In the genomic region with DNA sequence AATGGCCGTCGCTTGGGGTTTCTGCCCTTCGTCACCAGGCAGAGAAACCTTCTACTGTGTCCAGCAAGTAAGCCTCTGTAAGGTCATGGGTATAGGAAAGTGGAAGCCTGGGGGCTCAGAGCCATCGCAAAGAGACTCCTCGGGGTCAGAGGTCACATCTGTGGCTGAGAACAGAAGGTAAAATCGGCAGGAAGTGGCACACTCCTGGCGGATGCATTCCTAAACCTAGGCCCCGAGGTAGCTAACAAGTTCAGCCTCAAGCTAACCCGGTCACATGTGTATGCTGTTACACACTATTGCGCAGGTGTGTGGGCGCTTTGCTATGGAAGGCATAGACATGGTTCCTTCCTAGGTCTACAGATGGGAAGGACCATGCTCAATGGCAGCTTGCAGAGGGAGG, we compare ENCODE assay signal across 18 mouse cellular contexts.
DNase-seq lines count a peak whose midpoint lies in the region; ATAC-seq lines count a peak whose summit lies in the region.
"Had no signal": no experiment of that assay in that cellular context is flagged by ENCODE, and none has a peak within 500 bp of the region (broad histone marks: within the 10 kb centered on the region; RNA-seq: fewer than 3 reads in every experiment).

No protein-coding gene starts in this region.

- 0 out of 2 replicates have a peak, but pooled peaks cover 2% of the 10 kb centered on the region for H3K4me1 ChIP-seq in forebrain, embryonic 16.5 days (replicated peaks; ENCODE audit: control insufficient read depth, insufficient read depth, low read length)
- H3K4me1 ChIP-seq in forebrain, embryonic 13.5 days, result 0 out of 2 replicates have a peak, but pooled peaks cover 6% of the 10 kb centered on the region
- H3K4me1 ChIP-seq in hindbrain, embryonic 11.5 days (replicated peaks; ENCODE audit: control insufficient read depth, insufficient read depth, low read length), result 0 out of 2 replicates have a peak, but pooled peaks cover 3% of the 10 kb centered on the region
- peaks cover 15% of the 10 kb centered on the region for H3K4me1 ChIP-seq in hindbrain, embryonic 13.5 days (replicated peaks)

- H3K9ac ChIP-seq in forebrain, embryonic 16.5 days (replicated peaks; ENCODE audit: low read depth, low read length), result no peak overlapping the region
- no peak overlapping the region for H3K9ac ChIP-seq in forebrain, embryonic 13.5 days
- no peak overlapping the region for H3K9ac ChIP-seq in hindbrain, embryonic 11.5 days (ENCODE audit: low read depth, low read length)
- no peak overlapping the region for H3K9ac ChIP-seq in hindbrain, embryonic 13.5 days
- H3K9ac ChIP-seq: hindbrain, embryonic 14.5 days; lung, embryonic 15.5 days had no signal

- WGBS in forebrain, embryonic 16.5 days, result 86% methylated on average over 11 of the region's 11 CpGs
- 88% methylated on average over 11 of the region's 11 CpGs for WGBS in forebrain, embryonic 13.5 days
- 73% methylated on average over 11 of the region's 11 CpGs for WGBS in hindbrain, embryonic 11.5 days
- 74% methylated on average over 11 of the region's 11 CpGs for whole genome bisulfite sequencing in hindbrain, embryonic 13.5 days

- no peak overlapping the region for H3K4me3 ChIP-seq in forebrain, embryonic 16.5 days (replicated peaks; ENCODE audit: low read length)
- no peak overlapping the region for H3K4me3 ChIP-seq in forebrain, embryonic 13.5 days
- H3K4me3 ChIP-seq in hindbrain, embryonic 11.5 days (ENCODE audit: low read depth, low read length), result no peak overlapping the region
- H3K4me3 ChIP-seq in hindbrain, embryonic 13.5 days, result no peak overlapping the region
- H3K4me3 ChIP-seq: lung, embryonic 15.5 days had no signal

- no peaks in the 10 kb centered on the region for H3K27me3 ChIP-seq in forebrain, embryonic 16.5 days (replicated peaks; ENCODE audit: control insufficient read depth, insufficient read depth, low read length)
- no peaks in the 10 kb centered on the region for H3K27me3 ChIP-seq in forebrain, embryonic 13.5 days
- no peaks in the 10 kb centered on the region for H3K27me3 ChIP-seq in hindbrain, embryonic 11.5 days (ENCODE audit: control insufficient read depth, insufficient read depth, low read length)
- H3K27me3 ChIP-seq in hindbrain, embryonic 13.5 days, result no peaks in the 10 kb centered on the region
- H3K27me3 ChIP-seq: lung, embryonic 15.5 days; Patski had no signal

- H3K36me3 ChIP-seq in forebrain, embryonic 16.5 days (ENCODE audit: control insufficient read depth, insufficient read depth), result no peaks in the 10 kb centered on the region
- H3K36me3 ChIP-seq in forebrain, embryonic 13.5 days (ENCODE audit: poor library complexity, severe bottlenecking), result no peaks in the 10 kb centered on the region
- no peaks in the 10 kb centered on the region for H3K36me3 ChIP-seq in hindbrain, embryonic 11.5 days (ENCODE audit: control insufficient read depth, insufficient read depth, low read length)
- no peaks in the 10 kb centered on the region for H3K36me3 ChIP-seq in hindbrain, embryonic 13.5 days
- H3K36me3 ChIP-seq: lung, embryonic 15.5 days had no signal

- no peak overlapping the region for H3K4me2 ChIP-seq in forebrain, embryonic 16.5 days (ENCODE audit: low read length)
- H3K4me2 ChIP-seq in forebrain, embryonic 13.5 days, result no peak overlapping the region
- no peak overlapping the region for H3K4me2 ChIP-seq in hindbrain, embryonic 11.5 days (replicated peaks; ENCODE audit: low read depth, low read length)
- no peak overlapping the region for H3K4me2 ChIP-seq in hindbrain, embryonic 13.5 days
- H3K4me2 ChIP-seq: hindbrain, embryonic 14.5 days; lung, embryonic 15.5 days had no signal

- H3K27ac ChIP-seq in forebrain, embryonic 16.5 days (ENCODE audit: low read length), result no peak overlapping the region
- H3K27ac ChIP-seq in forebrain, embryonic 13.5 days, result no peak overlapping the region
- no peak overlapping the region for H3K27ac ChIP-seq in hindbrain, embryonic 11.5 days (ENCODE audit: low read depth, low read length)
- no peak overlapping the region for H3K27ac ChIP-seq in hindbrain, embryonic 13.5 days
- H3K27ac ChIP-seq: hindbrain, embryonic 14.5 days; kidney, postnatal 0 days; lung, embryonic 15.5 days had no signal

- ATAC-seq in forebrain, embryonic 16.5 days, result 0 out of 2 replicates have a peak, but pooled peaks have one; percentile 3
- ATAC-seq in forebrain, embryonic 13.5 days, result no peak
- no peak for ATAC-seq in hindbrain, embryonic 11.5 days (ENCODE audit: low FRiP score)
- no peak for ATAC-seq in hindbrain, embryonic 13.5 days (ENCODE audit: low FRiP score)
- ATAC-seq in granulocyte monocyte progenitor cell, adult 5-6 weeks (replicated peaks; ENCODE audit: poor library complexity, severe bottlenecking), result 0 out of 2 replicates have a peak, but pooled peaks have one; percentile 20
- ATAC-seq: intestine, postnatal 0 days; midbrain, embryonic 16.5 days; Patski had no signal

- DNase-seq in hindbrain, embryonic 11.5 days (ENCODE audit: low spot score), result peak; percentile 31
- peak; percentile 41 for DNase-seq in ZHBTc4 (ENCODE audit: low read depth, low spot score)
- DNase-seq in right cerebral cortex, postnatal 14 days, result no peak
- no peak for DNase-seq in T-cell, adult 2 months (ENCODE audit: low spot score)
- DNase-seq: adrenal gland, adult 2 months; cerebellum, adult 11-12 months; cerebellum, postnatal 36 days; right cerebral cortex, postnatal 4 days had no signal

- H3K9me3 ChIP-seq in forebrain, embryonic 16.5 days (ENCODE audit: control insufficient read depth, low read length), result no peaks in the 10 kb centered on the region
- no peaks in the 10 kb centered on the region for H3K9me3 ChIP-seq in forebrain, embryonic 13.5 days (replicated peaks)
- H3K9me3 ChIP-seq in hindbrain, embryonic 11.5 days (ENCODE audit: control insufficient read depth, low read length), result no peaks in the 10 kb centered on the region
- no peaks in the 10 kb centered on the region for H3K9me3 ChIP-seq in hindbrain, embryonic 13.5 days
- H3K9me3 ChIP-seq: lung, embryonic 15.5 days had no signal

Comparison
In these comparisons a context has a peak if more than half of its experiments do, and no peak if none do; other contexts are left out.
1. ATAC-seq: peak in forebrain, embryonic 16.5 days (single experiment) and granulocyte monocyte progenitor cell, adult 5-6 weeks (single experiment); none in forebrain, embryonic 13.5 days (single experiment), hindbrain, embryonic 11.5 days (single experiment) and hindbrain, embryonic 13.5 days (single experiment).
2. DNase-seq: peak in hindbrain, embryonic 11.5 days (single experiment) and ZHBTc4 (single experiment); none in right cerebral cortex, postnatal 14 days (single experiment) and T-cell, adult 2 months (single experiment).